Mouse (Mus musculus) heart, embryonic 15.5 days (tissue): ENCODE data around the gene Bola3. TPM values are rescaled to one million over a fixed set of nuclear protein-coding genes. Genes with fewer than 3 reads are reported as not detected.

ENCODE experiments used
- ATAC-seq: fragments of 200-750 bp; cut with Nextera tagmentation; replicated peaks from 2 replicates; pipeline ENCODE4 v1.8.0; 2017; ENCODE audit warnings: low read depth, moderate TSS enrichment; ENCODE audit not compliant: insufficient number of reproducible peaks, insufficient read depth, low FRiP score
- H3K27ac ChIP-seq: fragments of 300-500 bp; sonication (generic); 2 replicates; pipeline ENCODE4 v1.5.1; 2015; ENCODE audit warnings: mild to moderate bottlenecking, inconsistent platforms
- H3K27me3 ChIP-seq: fragments of 300-500 bp; sonication (generic); 2 replicates; pipeline ENCODE4 v1.6.1; 2015; ENCODE audit warnings: inconsistent platforms
- H3K36me3 ChIP-seq: fragments of 300-500 bp; sonication (generic); 2 replicates; pipeline ENCODE4 v1.6.1; 2015; ENCODE audit warnings: mild to moderate bottlenecking, inconsistent platforms
- H3K4me1 ChIP-seq: fragments of 300-500 bp; sonication (generic); replicated peaks from 2 replicates; pipeline ENCODE4 v1.6.1; 2015; ENCODE audit warnings: inconsistent platforms
- H3K4me2 ChIP-seq: fragments of 300-500 bp; sonication (generic); 2 replicates; pipeline ENCODE4 v1.6.1; 2015; ENCODE audit warnings: inconsistent platforms, mild to moderate bottlenecking, moderate library complexity
- H3K4me3 ChIP-seq: fragments of 300-500 bp; sonication (generic); 2 replicates; pipeline ENCODE4 v1.5.1; 2015; ENCODE audit warnings: mild to moderate bottlenecking, inconsistent platforms
- H3K9ac ChIP-seq: fragments of 300-500 bp; sonication (generic); 2 replicates; pipeline ENCODE4 v1.6.1; 2015; ENCODE audit warnings: mild to moderate bottlenecking, inconsistent platforms
- H3K9me3 ChIP-seq: fragments of 300-500 bp; sonication (generic); replicated peaks from 2 replicates; pipeline ENCODE4 v1.6.1; 2016; ENCODE audit warnings: inconsistent platforms
- WGBS: fragments of 180-500 bp; shearing (Covaris S2); methylation state at CpG from one replicate; pipeline ENCODE4 v1.1.7; 2015; ENCODE audit warnings: mixed read lengths; 5-methylcytosine and 5-hydroxymethylcytosine counted together
- microRNA-seq: library from miRNA; unstranded; fragments of <30 nt; microRNA quantifications from one replicate; pipeline ENCODE4, GENCODE M21; 2016
- polyA plus RNA-seq: library from polyadenylated mRNA; unstranded; fragments of >200 nt; fragmentation: Nextera tagmentation; extraction: Ambion mirVana; gene quantifications from 2 replicates; pipeline ENCODE4 v1.2.1, GENCODE M21; 2015

Bola3 gene
- polyA plus RNA-seq, 1 experiment from 2014 or later = 294 TPM

GRCm38 (mm10) chr6:83399790-83400189, 50.8 kb downstream of the Bola3 start:
- H3K27me3 ChIP-seq = no peaks in the 10 kb centered on the region
- peaks cover 67% of the 10 kb centered on the region for H3K36me3 ChIP-seq

GRCm38 (mm10) chr6:83403481-83403880, 54.5 kb downstream of the Bola3 start:
- no peak for ATAC-seq
- Histone ChIP-seq H3K9me3 (no peaks in the 10 kb centered on the region), H3K27ac (no peak overlapping the region), H3K4me2 (no peak overlapping the region), H3K9ac (no peak overlapping the region), H3K27me3 (no peaks in the 10 kb centered on the region), H3K36me3 (peaks cover 42% of the 10 kb centered on the region), H3K4me1 (peaks cover 6% of the 10 kb centered on the region), H3K4me3 (no peak overlapping the region)
- 92% methylated on average over 8 of the region's 8 CpGs for WGBS

More at GRCm38 (mm10) chr6:83399790-83400189, 50.8 kb downstream of the Bola3 start:
- Histone ChIP-seq H3K9me3 (no peaks in the 10 kb centered on the region), H3K27ac (no peak overlapping the region), H3K4me2 (no peak overlapping the region), H3K4me3 (no peak overlapping the region), H3K4me1 (no peaks in the 10 kb centered on the region; the same call in 1 of the 2 replicates), H3K9ac (no peak overlapping the region)
- no peak for ATAC-seq
- 83% methylated on average over 3 of the region's 3 CpGs for WGBS

- peaks cover 42% of the 10 kb centered on the region for H3K36me3 ChIP-seq
- no peak overlapping the region for H3K9ac ChIP-seq
- no peak overlapping the region for H3K4me2 ChIP-seq
- no peaks in the 10 kb centered on the region for H3K9me3 ChIP-seq
- H3K4me3 ChIP-seq = no peak overlapping the region
- ATAC-seq = no peak
- H3K27me3 ChIP-seq = no peaks in the 10 kb centered on the region
- 96% methylated on average over 13 of the region's 13 CpGs for WGBS
- no peak overlapping the region for H3K27ac ChIP-seq
- peaks cover 10% of the 10 kb centered on the region for H3K4me1 ChIP-seq
These were observed 55.6 kb downstream of the Bola3 start for GRCm38 (mm10) chr6:83404571-83404970.

GRCm38 (mm10) chr6:83405511-83406064, 56.6 kb downstream of the Bola3 start:
- Histone ChIP-seq H3K9me3 (no peaks in the 10 kb centered on the region), H3K4me2 (no peak overlapping the region), H3K4me1 (peaks cover 19% of the 10 kb centered on the region), H3K27me3 (no peaks in the 10 kb centered on the region), H3K27ac (no peak overlapping the region), H3K36me3 (peaks cover 42% of the 10 kb centered on the region), H3K4me3 (no peak overlapping the region), H3K9ac (no peak overlapping the region)
- 77% methylated on average over 7 of the region's 7 CpGs for WGBS
- no peak for ATAC-seq

- Histone ChIP-seq H3K27me3 (no peaks in the 10 kb centered on the region), H3K4me1 (peaks cover 47% of the 10 kb centered on the region), H3K9ac (no peak overlapping the region), H3K4me3 (no peak overlapping the region), H3K4me2 (no peak overlapping the region), H3K27ac (peak overlapping the region; percentile 48), H3K36me3 (peaks cover 15% of the 10 kb centered on the region), H3K9me3 (no peaks in the 10 kb centered on the region)
- no peak for ATAC-seq
- WGBS = 67% methylated on average over 9 of the region's 9 CpGs
These were observed 59.6 kb downstream of the Bola3 start for GRCm38 (mm10) chr6:83408510-83408909.

Small RNA genes within 50 kb of the gene (microRNA-seq; reads per million reads assigned to microRNA genes)
- not detected for gene Mir6374

Other genes with a start within 250 kb of the Bola3 start
- gene Ccdc142, start 247.5 kb upstream of the Bola3 start, polyA plus RNA-seq = 2.3 and 2.4 TPM in 2 replicates
- 1.9 and 2.6 TPM in 2 replicates for gene Gm42688, start 247.5 kb upstream of the Bola3 start, polyA plus RNA-seq
- 136 and 164 TPM in 2 replicates for gene Mrpl53, start 240.1 kb upstream of the Bola3 start, polyA plus RNA-seq
- gene Mogs, start 233.7 kb upstream of the Bola3 start, polyA plus RNA-seq = 17.6 and 27.8 TPM in 2 replicates
- gene Wbp1, start 227.6 kb upstream of the Bola3 start, polyA plus RNA-seq = 81.9 and 99.5 TPM in 2 replicates
- 7.4 and 9.2 TPM in 2 replicates for gene Ino80b, start 223.7 kb upstream of the Bola3 start, polyA plus RNA-seq
- gene Rtkn, start 213.7 kb upstream of the Bola3 start, polyA plus RNA-seq = 19.3 and 26.2 TPM in 2 replicates
- gene Wdr54, start 192.8 kb upstream of the Bola3 start, polyA plus RNA-seq = 3.4 and 4.3 TPM in 2 replicates
- gene 1700003E16Rik, start 192.7 kb upstream of the Bola3 start, polyA plus RNA-seq = 0.91 and 1.6 TPM in 2 replicates
- 60.3 and 82.8 TPM in 2 replicates for gene Dctn1, start 183.2 kb upstream of the Bola3 start, polyA plus RNA-seq
- 0.22 and 0.28 TPM in 2 replicates for gene Slc4a5, start 129.3 kb upstream of the Bola3 start, polyA plus RNA-seq
- gene Mthfd2, start 23.2 kb upstream of the Bola3 start, polyA plus RNA-seq = 21.0 and 24.1 TPM in 2 replicates
- 28.1 and 38.4 TPM in 2 replicates for gene Mob1a, start 23.1 kb upstream of the Bola3 start, polyA plus RNA-seq
- 26.2 and 37.5 TPM in 2 replicates for gene Tet3, start 109.9 kb downstream of the Bola3 start, polyA plus RNA-seq
- gene Dguok, start 157.8 kb downstream of the Bola3 start, polyA plus RNA-seq = 48.2 and 61.0 TPM in 2 replicates
- 17.5 and 41.6 TPM in 2 replicates for gene Actg2, start 187.1 kb downstream of the Bola3 start, polyA plus RNA-seq
- gene Stambp, start 223.6 kb downstream of the Bola3 start, polyA plus RNA-seq = 22.0 and 23.6 TPM in 2 replicates